Mouse (Mus musculus) lung, embryonic 16.5 days (tissue): ENCODE data around the gene Wdr90. TPM values are rescaled to one million over a fixed set of nuclear protein-coding genes. Genes with fewer than 3 reads are reported as not detected.

Source experiments
- microRNA-seq: library from miRNA; unstranded; fragments of <30 nt; microRNA quantifications from one replicate; pipeline ENCODE4, GENCODE M21; 2016
- polyA plus RNA-seq: library from polyadenylated mRNA; unstranded; fragments of >200 nt; fragmentation: Nextera tagmentation; extraction: Ambion mirVana; gene quantifications from 2 replicates; pipeline ENCODE4 v1.2.1, GENCODE M21; 2015

Gene Wdr90
- polyA plus RNA-seq, 1 experiment from 2014 or later = 32.6 TPM

Small RNA genes within 50 kb of the gene (microRNA-seq; reads per million reads assigned to microRNA genes)
- not detected for gene Mir3082

Other genes with a start within 250 kb of the Wdr90 start
- gene Gng13, start 144.3 kb downstream of the Wdr90 start, polyA plus RNA-seq = 2.5 and 2.8 TPM in 2 replicates
- 32.2 and 37.0 TPM in 2 replicates for gene Chtf18, start 134.1 kb downstream of the Wdr90 start, polyA plus RNA-seq
- 25.0 and 26.6 TPM in 2 replicates for gene Rpusd1, start 133.8 kb downstream of the Wdr90 start, polyA plus RNA-seq
- gene Mslnl, start 125.5 kb downstream of the Wdr90 start, polyA plus RNA-seq = 1.4 TPM in 2 replicates
- 42.8 and 68.0 TPM in 2 replicates for gene Msln, start 107.1 kb downstream of the Wdr90 start, polyA plus RNA-seq
- gene Narfl, start 87.7 kb downstream of the Wdr90 start, polyA plus RNA-seq = 27.8 and 30.9 TPM in 2 replicates
- 57.5 and 57.7 TPM in 2 replicates for gene Haghl, start 75.8 kb downstream of the Wdr90 start, polyA plus RNA-seq
- 2.1 and 4.5 TPM in 2 replicates for gene Ccdc78, start 74.9 kb downstream of the Wdr90 start, polyA plus RNA-seq
- 115 and 125 TPM in 2 replicates for gene Fam173a, start 68.6 kb downstream of the Wdr90 start, polyA plus RNA-seq
- gene AC134908.4, start 65.8 kb downstream of the Wdr90 start, polyA plus RNA-seq = not detected in 2 replicates
- gene Metrn, start 64.4 kb downstream of the Wdr90 start, polyA plus RNA-seq = 43.3 and 44.2 TPM in 2 replicates
- 1.1 and 1.2 TPM in 2 replicates for gene Fbxl16, start 52.4 kb downstream of the Wdr90 start, polyA plus RNA-seq
- gene Wdr24, start 37.9 kb downstream of the Wdr90 start, polyA plus RNA-seq = 28.5 and 28.9 TPM in 2 replicates
- 55.4 and 57.2 TPM in 2 replicates for gene Jmjd8, start 32.6 kb downstream of the Wdr90 start, polyA plus RNA-seq
- 314 and 316 TPM in 2 replicates for gene Stub1, start 28.1 kb downstream of the Wdr90 start, polyA plus RNA-seq
- gene Rhbdl1, start 24.2 kb downstream of the Wdr90 start, polyA plus RNA-seq = 0.68 and 1.5 TPM in 2 replicates
- gene Gm20683, start 19.7 kb downstream of the Wdr90 start, polyA plus RNA-seq = 1.9 and 2.3 TPM in 2 replicates
- 18.3 and 18.6 TPM in 2 replicates for gene Rhot2, start 16.6 kb downstream of the Wdr90 start, polyA plus RNA-seq
- 20.6 and 21.6 TPM in 2 replicates for gene Mcrip2, start 7.3 kb upstream of the Wdr90 start, polyA plus RNA-seq
- gene Mettl26, start 13.6 kb upstream of the Wdr90 start, polyA plus RNA-seq = 54.2 and 58.4 TPM in 2 replicates
- 0.43 and 0.50 TPM in 2 replicates for gene Wfikkn1, start 19.4 kb upstream of the Wdr90 start, polyA plus RNA-seq
- 23.4 and 26.5 TPM in 2 replicates for gene Rab40c, start 58.2 kb upstream of the Wdr90 start, polyA plus RNA-seq
- 62.0 and 64.2 TPM in 2 replicates for gene Pigq, start 83.4 kb upstream of the Wdr90 start, polyA plus RNA-seq
- gene Nhlrc4, start 83.5 kb upstream of the Wdr90 start, polyA plus RNA-seq = 0.41 and 1.1 TPM in 2 replicates
- gene A930017K11Rik, start 91.1 kb upstream of the Wdr90 start, polyA plus RNA-seq = 0.08 and 0.16 TPM in 2 replicates
- 21.1 TPM in 2 replicates for gene Capn15, start 124.3 kb upstream of the Wdr90 start, polyA plus RNA-seq
- gene Rab11fip3, start 208.1 kb upstream of the Wdr90 start, polyA plus RNA-seq = 6.5 and 6.7 TPM in 2 replicates
- 36.3 and 36.8 TPM in 2 replicates for gene Decr2, start 228.8 kb upstream of the Wdr90 start, polyA plus RNA-seq
- 68.3 and 69.7 TPM in 2 replicates for gene Nme4, start 234.1 kb upstream of the Wdr90 start, polyA plus RNA-seq